Mouse (Mus musculus) c-Kit-positive CD71-positive TER-119-positive erythroid progenitor cells, embryonic 14.5 days (primary cell): ENCODE data around the gene Iars.
A peak's percentile ranks its signal among the peaks of the same experiment; 100 is the strongest.
"Not testable (repeated sequence)": the region's sequence is repeated elsewhere in the genome, so short reads cannot be mapped to it uniquely, and the experiment has no call there.

Experiments used
- DNase-seq: peaks from one replicate; pipeline ENCODE4 v3.0.0-alpha.2; 2013; ENCODE audit warnings: low spot score

The Iars gene

DNA sequence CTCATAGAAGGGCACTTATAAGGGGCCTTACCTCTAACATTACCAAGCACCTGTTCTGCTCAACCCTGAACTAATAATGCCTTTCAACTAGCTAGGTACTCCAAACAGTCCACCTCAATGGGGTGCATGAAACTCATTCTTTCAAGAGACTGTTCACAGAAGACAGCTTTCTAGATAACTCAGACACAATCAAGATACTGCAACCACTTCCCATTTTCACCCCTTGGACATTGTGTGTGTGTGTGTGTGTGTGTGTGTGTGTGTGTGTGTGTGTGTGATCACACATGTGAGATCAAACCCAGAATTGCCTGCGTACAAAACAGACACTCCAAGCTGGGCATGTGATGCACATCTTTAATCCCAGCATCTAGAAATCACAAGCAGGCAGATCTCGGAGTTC is 56.1 kb downstream of the Iars start:
- no peak for DNase-seq

GRCm38 (mm10) chr13:49741285-49742040 is 59.6 kb downstream of the Iars start:
- DNase-seq = no peak

- DNase-seq = no peak
Measured at GRCm38 (mm10) chr13:49756591-49756990, 74.7 kb downstream of the Iars start.

- DNase-seq = no peak
Measured at GRCm38 (mm10) chr13:49757966-49758365, 76.1 kb downstream of the Iars start.

DNA sequence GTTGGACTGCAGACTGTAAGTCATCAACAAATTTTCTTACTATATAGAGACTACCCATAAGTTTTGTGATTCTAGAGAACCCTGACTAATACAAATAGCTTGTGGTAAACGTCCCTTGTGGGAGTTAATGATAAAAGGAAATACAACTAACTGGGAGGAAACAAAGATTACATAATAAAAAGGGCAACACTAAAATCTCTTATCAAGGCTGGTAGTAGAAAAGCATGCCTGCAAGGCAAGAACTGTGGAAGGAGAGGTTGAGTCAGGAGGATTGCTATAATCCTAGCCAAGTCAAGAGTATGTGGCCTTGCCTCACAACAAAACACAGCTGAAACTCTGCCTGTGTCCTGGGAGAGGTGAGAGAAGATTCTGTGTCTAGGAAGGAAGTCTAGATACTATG is 78.8 kb downstream of the Iars start:
- DNase-seq = no peak

GRCm38 (mm10) chr13:49762208-49762607 is 80.3 kb downstream of the Iars start:
- DNase-seq = no peak

DNA sequence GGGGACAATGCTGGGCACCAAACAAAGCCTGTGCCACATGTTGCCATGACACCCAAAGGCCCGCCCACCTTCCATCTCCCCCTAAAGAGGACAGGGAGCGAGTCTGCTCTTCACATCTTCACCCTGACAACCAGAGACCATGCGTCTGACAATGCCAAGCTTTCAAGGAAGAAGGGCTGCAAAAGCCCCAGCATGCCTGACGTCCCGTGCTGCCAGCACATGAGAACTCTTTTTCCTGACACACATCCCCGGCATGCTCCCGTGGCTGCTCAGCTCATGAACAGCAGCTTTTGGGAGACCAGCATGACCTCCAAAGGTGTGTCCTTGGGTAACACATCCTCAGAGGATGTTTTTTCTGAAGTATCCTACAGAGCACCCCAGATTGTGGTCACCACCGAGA is 83.4 kb downstream of the Iars start:
- no peak for DNase-seq

GRCm38 (mm10) chr13:49766269-49766668 is 84.4 kb downstream of the Iars start:
- no peak for DNase-seq

GRCm38 (mm10) chr13:49768048-49768447 is 86.1 kb downstream of the Iars start:
- DNase-seq = peak; percentile 3

DNA sequence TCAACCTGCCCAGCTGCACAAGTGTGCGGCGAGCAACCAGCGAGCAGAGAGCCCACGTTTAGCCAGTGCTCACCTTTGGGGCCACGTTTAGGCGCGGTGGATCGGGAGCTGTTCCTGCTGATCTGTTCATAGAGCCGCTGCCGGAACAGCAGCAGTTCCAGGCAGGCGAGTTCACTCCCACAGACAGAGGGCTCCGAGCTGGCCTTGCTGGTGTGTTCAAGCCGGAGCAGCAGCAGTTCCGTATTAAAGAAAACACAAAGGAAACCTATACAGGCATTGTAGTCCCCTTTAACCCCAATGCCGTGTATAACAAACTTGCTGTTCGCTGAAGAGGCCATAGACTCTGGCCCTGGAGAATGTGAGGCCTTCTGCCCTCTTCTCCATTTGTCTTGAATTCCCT is 87.2 kb downstream of the Iars start:
- DNase-seq = no peak

GRCm38 (mm10) chr13:49771536-49771935 is 89.6 kb downstream of the Iars start:
- not testable (repeated sequence) for DNase-seq
